Comparison of ENCODE assay signal across 8 mouse cellular contexts in the genomic region with DNA sequence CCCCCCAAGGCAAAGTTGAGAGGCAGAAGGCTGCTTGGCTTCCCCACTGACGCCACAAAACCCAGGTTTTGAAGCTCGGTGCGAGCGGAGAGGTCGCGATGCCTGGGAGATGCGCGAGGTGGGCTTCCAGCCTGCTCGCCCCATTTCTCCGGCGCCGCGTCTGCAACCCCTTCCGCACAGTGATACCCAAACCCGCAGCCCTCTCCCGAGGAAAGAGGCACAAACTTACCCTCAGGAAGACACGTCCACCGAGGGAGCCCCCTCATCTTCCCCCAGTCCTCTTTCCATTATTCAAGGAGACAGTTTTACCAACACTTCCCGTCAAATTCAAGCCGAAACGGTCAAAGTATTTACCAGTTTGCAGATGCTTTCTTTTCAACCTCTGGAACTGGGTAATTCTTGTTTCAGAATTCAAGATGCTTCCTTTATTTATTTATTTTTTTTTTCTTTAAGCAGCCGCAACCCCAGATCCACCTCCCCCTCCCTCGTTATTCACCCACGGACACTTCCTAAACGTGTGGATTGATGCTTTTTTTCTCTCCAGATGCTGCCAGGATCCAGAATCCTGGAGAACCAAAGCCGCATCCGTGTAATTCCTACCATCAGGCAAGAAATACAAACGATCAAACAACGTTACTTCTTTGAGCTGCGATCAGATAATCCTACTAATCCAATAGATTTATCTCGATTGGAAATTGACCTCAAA.
DNase-seq lines count a peak whose midpoint lies in the region; ATAC-seq lines count a peak whose summit lies in the region.

No protein-coding gene starts in this region.

- no peaks in the 10 kb centered on the region for H3K9me3 ChIP-seq in lung, embryonic 15.5 days
- no peaks in the 10 kb centered on the region for H3K9me3 ChIP-seq in heart, embryonic 15.5 days (replicated peaks)

- 1% methylated on average over 31 of the region's 31 CpGs for WGBS in lung, embryonic 15.5 days
- WGBS in heart, embryonic 15.5 days, result under 1% methylated on average over 31 of the region's 31 CpGs

- peak overlapping the region; percentile 29; the same call in 1 of the 2 replicates for H3K9ac ChIP-seq in lung, embryonic 15.5 days
- peak overlapping the region; percentile 14 for H3K9ac ChIP-seq in heart, embryonic 15.5 days

- no peak overlapping the region for H3K27ac ChIP-seq in lung, embryonic 15.5 days
- no peak overlapping the region for H3K27ac ChIP-seq in heart, embryonic 15.5 days

- DNase-seq in lung, postnatal 36 days, result no peak
- DNase-seq in cerebellum, postnatal 36 days, result peak; percentile 35 to 51
- DNase-seq in layer of hippocampus, postnatal 25 days (ENCODE audit: extremely low spot score in 1 of 2, low spot score in 1 of 2), result peak; percentile 37 to 47
- DNase-seq in neural tube, embryonic 10.5 days (ENCODE audit: extremely low spot score, low spot score), result peak; percentile 44
- no peak for DNase-seq in spleen, postnatal 14 days (ENCODE audit: low spot score in 2 of 2)
- DNase-seq in thymus, postnatal 25 days, result no peak

- H3K27me3 ChIP-seq in lung, embryonic 15.5 days, result peaks cover 15% of the 10 kb centered on the region; the same call in 1 of the 2 replicates
- H3K27me3 ChIP-seq in heart, embryonic 15.5 days, result no peaks in the 10 kb centered on the region

- H3K4me1 ChIP-seq in lung, embryonic 15.5 days, result peaks cover 6% of the 10 kb centered on the region; the same call in 1 of the 2 replicates
- H3K4me1 ChIP-seq in heart, embryonic 15.5 days (replicated peaks), result no peaks in the 10 kb centered on the region; the same call in 1 of the 2 replicates

- peak overlapping the region; percentile 42 for H3K4me3 ChIP-seq in lung, embryonic 15.5 days
- peak overlapping the region; percentile 52 for H3K4me3 ChIP-seq in heart, embryonic 15.5 days

- ATAC-seq in lung, embryonic 15.5 days (ENCODE audit: borderline replicate concordance, extremely low read depth, low FRiP score, low TSS enrichment), result no peak
- ATAC-seq in heart, embryonic 15.5 days (replicated peaks; ENCODE audit: insufficient number of reproducible peaks, insufficient read depth, low FRiP score, low read depth), result no peak

- no peaks in the 10 kb centered on the region for H3K36me3 ChIP-seq in lung, embryonic 15.5 days
- H3K36me3 ChIP-seq in heart, embryonic 15.5 days, result no peaks in the 10 kb centered on the region

- H3K4me2 ChIP-seq in lung, embryonic 15.5 days, result peak overlapping the region; percentile 89
- peak overlapping the region; percentile 80 for H3K4me2 ChIP-seq in heart, embryonic 15.5 days

Comparison
In these comparisons a context has a peak if more than half of its experiments do, and no peak if none do; other contexts are left out.
1. DNase-seq: peak in cerebellum, postnatal 36 days (2 of 2), layer of hippocampus, postnatal 25 days (2 of 2) and neural tube, embryonic 10.5 days (single experiment); none in lung, postnatal 36 days (single experiment), spleen, postnatal 14 days (0 of 2) and thymus, postnatal 25 days (single experiment).